Mouse (Mus musculus) lung, postnatal 0 days (tissue): ENCODE results near the gene Mfsd9.

ENCODE experiments used
- CTCF ChIP-seq: IDR thresholded peaks from 2 replicates; pipeline ENCODE4 v1.5.1; 2016; ENCODE audit warnings: antibody characterized with exemption, mild to moderate bottlenecking
- EP300 ChIP-seq: IDR thresholded peaks from 2 replicates; pipeline ENCODE4 v1.6.1; 2016; ENCODE audit warnings: antibody characterized with exemption, mild to moderate bottlenecking, control low read depth

GRCm38 (mm10) chr1:40785876-40786445 is 4.5 kb downstream of the Mfsd9 start:
- TF ChIP-seq CTCF, result no peak
- TF ChIP-seq EP300, result no peak
